Mouse (Mus musculus): ENCODE measurements at regions not wholly inside any gene's neighbourhood (a gene's known extent, or its start where the extent isn't known, plus 50 kb on each side); places are given as distances from the start of the nearest gene placed in this dataset.

- TF ChIP-seq CTCF (IDR thresholded peaks at IDR 0.05; ENCODE audit: low read depth, low read length) (no peak), TAL1 (conservative IDR thresholded peaks at IDR 0.05; ENCODE audit: low read depth, low read length) (no peak), POLR2AphosphoS5 (IDR thresholded peaks at IDR 0.05; ENCODE audit: insufficient replicate concordance, low read depth, low read length) (no peak), GATA1 (IDR thresholded peaks at IDR 0.05; ENCODE audit: borderline replicate concordance, low read length) (no peak)
These were observed 79.7 kb upstream of the Acsl4 start for GRCm38 (mm10) chrX:142470083-142470482.
